Mouse (Mus musculus): ENCODE measurements around the gene Cnksr1.

Gene Cnksr1

GRCm38 (mm10) chr4:134202904-134203303 is 35.3 kb downstream of the Cnksr1 start, which contains the start of gene Gm7534:
TSS of gene Gm7534 (minus strand) at chr4:134203004.
- DNase-seq: no peak

DNA sequence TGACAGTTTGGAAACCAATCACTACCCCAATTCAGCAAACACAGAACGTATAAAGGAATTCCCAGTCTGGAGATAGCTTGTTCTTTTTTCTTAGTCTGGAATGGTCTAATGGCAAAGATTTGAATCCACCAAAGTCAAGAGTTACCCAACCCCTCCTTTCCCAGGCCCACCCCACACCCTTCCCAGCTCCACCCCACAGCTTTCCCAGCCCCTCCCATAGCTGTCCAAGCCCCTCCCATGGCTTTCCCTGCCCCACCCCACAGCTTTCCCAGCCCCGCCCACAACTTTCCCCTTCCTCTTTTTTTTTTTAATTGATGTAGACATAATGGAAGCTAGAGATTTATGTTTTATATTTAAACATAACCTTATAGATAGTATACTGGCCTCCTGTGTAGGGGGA is 38.8 kb downstream of the Cnksr1 start:
- no peak for DNase-seq

DNA sequence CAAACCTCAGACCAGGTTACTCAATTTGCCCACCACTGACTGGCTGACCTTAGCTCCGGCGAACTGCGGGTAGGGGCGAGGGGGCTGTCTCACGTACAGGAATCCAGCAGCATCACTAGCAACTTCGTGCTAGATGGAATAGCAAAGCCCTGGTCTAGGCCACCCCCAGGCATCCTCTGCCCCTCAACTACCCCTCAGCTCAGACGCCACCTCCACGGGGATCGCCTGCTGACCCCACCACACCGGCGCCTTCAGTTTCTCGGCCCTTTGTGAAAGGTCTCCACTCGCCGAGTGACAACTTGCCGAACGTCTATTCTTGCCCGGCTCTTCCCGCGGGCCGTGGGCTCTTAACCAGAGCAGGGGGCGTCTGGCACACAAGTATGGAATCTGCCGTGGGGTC is 51.9 kb downstream of the Cnksr1 start:
- DNase-seq: no peak

GRCm38 (mm10) chr4:134185569-134185968 is 52.6 kb downstream of the Cnksr1 start:
- DNase-seq: no peak

DNA sequence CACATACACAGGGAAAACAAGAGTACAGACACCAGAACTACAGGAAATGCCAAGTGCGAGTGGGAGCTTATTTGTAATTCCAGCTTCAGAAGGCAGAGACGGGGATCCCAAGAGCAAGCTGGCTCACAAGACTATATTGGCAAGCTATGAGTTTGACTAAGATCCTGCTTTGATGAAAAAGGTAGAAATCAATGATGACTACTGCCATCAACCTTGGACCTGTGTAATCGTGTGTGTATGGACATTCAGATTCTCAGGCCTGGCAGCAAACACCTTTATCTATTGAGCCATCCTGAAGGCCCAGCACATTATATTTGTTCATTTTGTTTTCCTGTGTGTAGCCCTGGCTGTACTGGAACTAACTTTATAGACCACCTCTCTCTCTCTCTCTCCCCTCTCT is 54.5 kb downstream of the Cnksr1 start:
- no peak for DNase-seq

GRCm38 (mm10) chr4:134181825-134182224 is 56.4 kb downstream of the Cnksr1 start:
- DNase-seq: no peak

GRCm38 (mm10) chr4:134181112-134181511 is 57.1 kb downstream of the Cnksr1 start:
- no peak for DNase-seq

Data from right cerebral cortex, postnatal 14 days (tissue).